8 mouse cellular contexts compared by ENCODE assay signal in the genomic region with DNA sequence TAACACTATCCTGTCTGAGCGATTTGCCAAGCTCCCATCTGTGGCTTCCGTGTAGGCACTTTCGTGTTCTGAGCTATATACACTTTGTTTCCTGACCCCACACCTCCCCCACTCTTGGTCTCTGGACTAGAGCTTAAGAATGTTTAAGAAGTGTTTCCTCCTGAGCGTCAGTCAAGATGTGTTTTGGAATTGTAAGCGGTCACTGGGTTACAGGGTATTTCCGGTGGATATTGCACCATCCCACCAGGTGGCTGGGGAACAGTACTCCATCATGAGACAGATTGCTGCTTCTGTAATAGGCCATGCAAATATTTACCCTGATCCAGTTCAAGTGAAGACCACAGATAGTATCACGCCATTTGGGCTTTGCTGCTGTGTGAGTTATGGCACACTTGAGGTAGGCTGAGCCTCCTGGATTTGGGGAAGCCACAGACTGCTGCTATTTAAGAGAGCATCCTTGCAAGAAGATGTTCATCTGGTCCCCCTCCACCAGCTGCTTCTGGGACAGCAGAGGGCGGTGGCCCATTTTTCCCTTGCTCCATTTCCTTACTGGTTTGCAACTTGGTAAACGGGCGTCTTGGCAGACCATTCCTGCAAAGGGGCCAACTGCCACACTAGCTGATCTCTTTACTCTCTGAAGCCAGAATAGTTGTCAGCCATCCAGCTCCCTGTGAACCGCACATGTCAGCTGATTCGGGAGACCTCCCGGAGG.
DNase-seq lines count a peak whose midpoint lies in the region; ATAC-seq lines count a peak whose summit lies in the region.
"Had no signal": no experiment of that assay in that cellular context is flagged by ENCODE, and none has a peak within 500 bp of the region (broad histone marks: within the 10 kb centered on the region; RNA-seq: fewer than 3 reads in every experiment).

No protein-coding gene starts in this region.

- peak; percentile 55 for ATAC-seq in forebrain, embryonic 16.5 days

- H3K4me3 ChIP-seq in forebrain, embryonic 16.5 days (replicated peaks; ENCODE audit: low read length), result no peak overlapping the region
- H3K4me3 ChIP-seq: liver, embryonic 13.5 days had no signal

- H3K4me2 ChIP-seq in forebrain, embryonic 16.5 days (ENCODE audit: low read length), result no peak overlapping the region
- H3K4me2 ChIP-seq: liver, embryonic 13.5 days had no signal

- H3K9me3 ChIP-seq in forebrain, embryonic 16.5 days (ENCODE audit: control insufficient read depth, low read length), result no peaks in the 10 kb centered on the region

- intact Hi-C loops in heart, postnatal 36 days (cut with DNase I), result loop anchor here (5.0 kb wide), 1 partner anchor 76 kb away; no protein-coding TSS in a partner anchor

- peaks cover 24% of the 10 kb centered on the region for H3K4me1 ChIP-seq in forebrain, embryonic 16.5 days (replicated peaks; ENCODE audit: control insufficient read depth, insufficient read depth, low read length)
- H3K4me1 ChIP-seq: liver, embryonic 13.5 days had no signal

- H3K9ac ChIP-seq in forebrain, embryonic 16.5 days (replicated peaks; ENCODE audit: low read depth, low read length), result no peak overlapping the region
- H3K9ac ChIP-seq: liver, embryonic 13.5 days had no signal

- 37% methylated on average over 13 of the region's 13 CpGs for WGBS in forebrain, embryonic 16.5 days

- DNase-seq in urinary bladder, postnatal 36 days (ENCODE audit: low spot score in 2 of 2), result peak; percentile 1 to 3
- no peak for DNase-seq in urinary bladder, adult 2 months (ENCODE audit: low spot score)
- DNase-seq in heart, postnatal 36 days, result peak; percentile 42 to 43
- peak; percentile 18 for DNase-seq in mesoderm, embryonic 11.5 days (ENCODE audit: low read depth, low spot score)
- DNase-seq in thymus, postnatal 14 days, result no peak
- DNase-seq in adrenal gland, adult 2 months, result no peak
- DNase-seq: liver, embryonic 13.5 days had no signal

- H3K36me3 ChIP-seq in forebrain, embryonic 16.5 days (ENCODE audit: control insufficient read depth, insufficient read depth), result no peaks in the 10 kb centered on the region
- H3K36me3 ChIP-seq: liver, embryonic 13.5 days had no signal

- H3K27ac ChIP-seq in forebrain, embryonic 16.5 days (ENCODE audit: low read length), result peak overlapping the region; percentile 45; the same call in 1 of the 2 replicates
- H3K27ac ChIP-seq: liver, embryonic 13.5 days had no signal

- no peaks in the 10 kb centered on the region for H3K27me3 ChIP-seq in forebrain, embryonic 16.5 days (replicated peaks; ENCODE audit: control insufficient read depth, insufficient read depth, low read length)
- H3K27me3 ChIP-seq: liver, embryonic 13.5 days had no signal

Comparison
In these comparisons a context has a peak if more than half of its experiments do, and no peak if none do; other contexts are left out.
1. DNase-seq: peak in urinary bladder, postnatal 36 days (2 of 2), heart, postnatal 36 days (2 of 2) and mesoderm, embryonic 11.5 days (single experiment); none in urinary bladder, adult 2 months (single experiment), thymus, postnatal 14 days (single experiment) and adrenal gland, adult 2 months (single experiment).